Mouse (Mus musculus) neutrophil, adult 59 days (primary cell): Measurements from ENCODE around the gene Duxbl2. TPM values are rescaled to one million over a fixed set of nuclear protein-coding genes. Genes with fewer than 3 reads are reported as not detected.

Source experiments
- total RNA-seq, 2 experiments: library from RNA; stranded (reverse); gene quantifications; 1 replicate in 1 of 2; 2 replicates in 1 of 2; pipeline ENCODE4 v1.2.4; 2023

Gene Duxbl2
- not detected for total RNA-seq

GRCm38 (mm10) chr14:26118150-26118549 lies at the start of gene Duxbl2:
TSS of gene Duxbl2 (plus strand) at chr14:26118349.

GRCm38 (mm10) chr14:26081216-26081615 lies 36.9 kb upstream of the Duxbl2 start, which contains the start of gene Cphx2:
TSS of gene Cphx2 (plus strand) at chr14:26081516.

GRCm38 (mm10) chr14:26081997-26082396 lies 36.2 kb upstream of the Duxbl2 start, which contains the start of gene Cphx3:
TSS of gene Cphx3 (plus strand) at chr14:26082297.

Other genes with a start within 250 kb of the Duxbl2 start
- not detected for gene Plac9a, start 215.2 kb upstream of the Duxbl2 start, total RNA-seq
- 1 to 10 TPM; 1.7 to 2.7 TPM for gene Tmem254a, start 190.7 kb upstream of the Duxbl2 start, total RNA-seq
- gene Cphx1, start 180.0 kb upstream of the Duxbl2 start, total RNA-seq, result not detected
- not detected for gene Duxbl1, start 139.8 kb upstream of the Duxbl2 start, total RNA-seq
- not detected for gene Gm9780, start 75.6 kb upstream of the Duxbl2 start, total RNA-seq
- gene Tmem254c, start 51.0 kb upstream of the Duxbl2 start, total RNA-seq, result 10 to 100 TPM in 1 of 2 experiments, 1 to 10 TPM in 1; 9.5 to 14.1 TPM
- not detected for gene Cphx2, start 36.8 kb upstream of the Duxbl2 start, total RNA-seq
- not detected for gene Cphx3, start 36.1 kb upstream of the Duxbl2 start, total RNA-seq
- not detected for gene Plac9b, start 64.1 kb downstream of the Duxbl2 start, total RNA-seq
- gene Tmem254b, start 88.7 kb downstream of the Duxbl2 start, total RNA-seq, result 1 to 10 TPM in 1 of 2 experiments, not detected in 1; 8.1 TPM
- not detected for gene Duxbl3, start 139.6 kb downstream of the Duxbl2 start, total RNA-seq